Mouse (Mus musculus): Measurements from ENCODE around the gene Serpine2. TPM values are rescaled to one million over a fixed set of nuclear protein-coding genes. Genes with fewer than 3 reads are reported as not detected.

The Serpine2 gene
- polyA plus RNA-seq, 2 experiments from 2014 or later: 1.5 to 3.1 TPM

DNA sequence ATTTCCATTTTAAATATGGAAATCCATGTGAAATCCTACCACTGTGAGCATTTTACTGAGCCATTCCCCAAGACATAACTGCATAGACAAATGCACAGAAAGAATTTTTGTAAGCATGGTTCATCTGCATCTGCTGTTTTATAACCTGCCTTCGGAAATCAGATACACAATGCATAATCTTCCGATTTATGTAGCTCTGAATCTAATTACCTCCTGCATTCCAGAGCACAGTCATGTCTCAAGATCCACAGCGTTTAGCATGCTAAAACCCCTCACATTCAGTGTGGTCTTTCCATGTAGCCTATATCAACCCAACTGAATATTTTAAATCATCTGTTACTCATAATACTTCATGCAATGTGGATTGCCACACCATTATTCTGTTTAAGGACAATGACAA, 51.5 kb downstream of the Serpine2 start:
- ATAC-seq: no peak

DNA sequence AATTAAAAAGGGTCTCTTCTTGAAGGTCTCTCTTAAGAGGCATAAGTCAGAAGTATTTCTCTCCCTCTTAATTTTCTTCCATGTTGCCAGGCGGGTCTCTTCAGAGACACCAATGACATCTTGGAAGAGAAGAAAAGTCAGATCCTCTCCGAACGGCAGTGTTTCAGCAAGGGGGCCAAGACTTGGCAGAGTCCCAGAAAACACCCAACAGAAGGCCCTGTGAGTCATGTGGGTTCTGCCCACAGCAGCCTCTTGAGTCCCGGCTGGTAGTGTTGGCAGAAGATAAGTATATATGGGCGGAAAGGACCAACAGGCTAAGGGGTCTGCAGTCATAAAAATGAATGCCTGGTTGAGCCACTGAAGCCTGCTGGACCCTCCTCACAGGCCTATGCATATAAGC, 54.1 kb downstream of the Serpine2 start:
- ATAC-seq: no peak

DNA sequence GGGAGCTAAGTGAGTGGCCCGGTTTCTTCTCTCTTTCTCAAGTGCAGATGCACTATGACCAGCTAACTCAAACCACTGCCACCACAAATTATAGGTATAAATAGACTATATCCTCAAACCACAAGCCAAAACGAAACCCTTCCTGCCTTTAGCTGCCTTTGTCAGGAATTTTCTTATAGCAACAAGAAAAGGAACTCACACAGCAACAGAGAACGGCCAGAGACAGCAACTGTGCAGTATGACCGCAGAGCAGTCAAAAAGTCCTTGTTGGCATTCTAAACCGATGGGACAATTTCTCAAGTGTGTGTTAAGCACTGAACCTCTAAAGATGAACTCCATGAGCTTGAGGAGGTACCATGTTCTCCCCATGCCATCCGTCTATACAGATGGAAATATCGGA, 57.4 kb downstream of the Serpine2 start:
- no peak for ATAC-seq

DNA sequence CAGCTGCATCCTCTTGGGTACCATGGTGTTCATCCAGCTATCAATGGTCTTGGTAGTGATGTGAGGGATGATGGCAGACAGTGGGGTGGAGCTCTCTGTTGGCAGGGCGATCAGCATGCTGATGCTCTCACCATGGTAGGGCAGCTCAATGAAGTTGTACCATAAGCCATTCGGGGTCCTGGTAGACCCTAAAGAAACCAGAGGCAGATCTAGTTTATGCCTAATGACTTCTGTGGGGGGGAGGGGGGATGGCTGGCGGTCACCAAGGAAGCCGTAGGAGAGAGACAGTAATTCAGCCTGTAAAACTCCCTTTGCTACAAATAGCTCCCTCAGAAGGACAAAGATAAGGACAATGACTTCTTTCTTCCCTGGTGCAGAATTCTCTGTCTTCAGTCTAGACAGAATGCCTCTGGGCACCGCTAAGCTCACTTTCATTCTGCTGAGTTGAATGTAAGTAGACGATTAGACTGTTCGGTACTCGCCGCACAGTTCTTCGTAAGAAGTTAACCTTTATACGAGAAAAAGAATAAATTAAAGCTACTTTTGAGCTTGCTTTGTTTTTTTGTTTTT, 58.0 kb downstream of the Serpine2 start:
- ATAC-seq: no peak

DNA sequence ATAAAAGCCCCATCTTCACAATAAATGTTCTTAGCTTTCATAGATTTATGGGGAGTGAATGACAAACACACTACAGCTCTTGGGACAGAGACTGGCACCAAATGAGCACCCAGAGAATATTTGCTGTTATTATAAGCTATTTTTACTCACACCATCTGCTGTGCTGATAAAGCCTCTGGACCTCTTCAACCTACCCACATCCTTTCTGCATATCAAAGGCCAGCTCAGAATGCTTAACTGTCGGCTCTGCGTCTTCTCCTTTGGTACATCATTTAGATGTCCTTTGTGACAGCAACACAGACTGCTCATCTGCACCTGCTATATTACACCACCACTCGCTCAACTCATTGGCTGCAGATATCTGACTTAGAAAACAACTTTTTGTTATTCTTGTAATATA, 63.9 kb downstream of the Serpine2 start:
- ATAC-seq: no peak

DNA sequence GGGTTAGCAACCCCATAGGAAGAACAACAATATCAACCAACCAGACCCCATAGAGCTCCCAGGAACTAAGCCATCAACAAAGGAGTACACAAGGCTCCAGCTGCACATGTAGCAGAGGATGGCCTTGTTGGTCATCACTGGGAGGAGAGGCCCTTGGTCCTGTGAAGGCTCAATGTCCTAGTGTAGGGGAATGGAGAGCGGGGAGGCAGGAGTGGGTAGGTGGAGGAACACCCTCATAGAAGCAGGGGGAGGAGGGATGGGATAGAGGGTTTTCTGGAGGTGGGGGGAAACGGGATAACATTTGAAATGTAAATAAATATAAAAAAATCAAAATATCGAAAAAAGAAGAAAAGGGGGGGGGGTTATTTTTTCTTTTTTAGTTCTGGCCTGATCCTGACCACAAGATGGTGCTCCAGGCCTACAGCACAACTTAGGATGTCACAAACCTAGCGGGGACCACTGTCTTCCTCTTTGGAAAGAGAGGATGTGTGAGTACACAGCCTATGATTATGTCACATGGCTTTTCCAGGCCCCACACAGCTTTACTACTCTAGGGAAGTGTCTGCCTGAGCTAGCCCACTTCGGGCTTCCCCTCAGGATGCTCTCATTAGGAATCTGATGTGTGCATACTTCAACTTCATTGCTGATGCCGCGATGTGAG, 74.6 kb downstream of the Serpine2 start:
- no peak for ATAC-seq

DNA sequence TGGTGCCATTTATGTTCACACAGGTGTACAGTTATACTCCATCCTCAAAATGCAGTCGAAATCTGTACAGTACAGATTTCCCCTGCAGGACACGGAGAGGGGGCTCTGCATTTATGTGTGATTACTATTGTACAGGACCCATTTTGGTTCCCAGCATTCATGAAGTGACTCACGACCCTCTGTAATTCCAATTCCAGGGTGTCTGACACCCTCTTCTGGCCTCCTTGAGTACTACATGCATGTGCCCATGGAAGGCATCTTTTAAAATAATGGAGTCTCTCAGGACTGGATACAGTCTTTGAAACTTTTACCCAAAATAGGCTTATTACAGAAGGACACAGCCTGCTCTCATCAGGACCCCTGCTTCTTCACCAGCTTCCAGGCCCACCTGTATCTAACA, 78.5 kb downstream of the Serpine2 start:
- no peak for ATAC-seq

DNA sequence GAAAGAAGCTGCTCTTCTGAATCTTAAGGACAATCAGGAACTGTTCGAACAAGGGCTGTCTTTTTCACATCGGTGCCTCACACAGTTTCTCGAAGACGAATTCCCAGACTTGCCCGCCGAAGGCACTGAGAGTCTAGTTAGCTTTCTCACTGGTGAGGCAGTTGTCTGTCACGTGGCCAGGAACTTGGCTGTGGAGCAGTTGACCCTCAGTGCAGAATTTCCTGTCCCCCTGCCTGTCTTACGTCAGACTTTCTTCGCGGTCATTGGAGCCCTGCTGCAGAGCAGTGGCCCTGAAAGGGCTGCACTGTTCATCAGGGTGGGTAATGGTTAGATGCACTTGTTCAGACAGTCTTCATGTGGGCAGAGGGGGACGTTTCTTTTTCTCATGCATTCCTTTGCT, 83.0 kb downstream of the Serpine2 start:
- no peak for ATAC-seq

DNA sequence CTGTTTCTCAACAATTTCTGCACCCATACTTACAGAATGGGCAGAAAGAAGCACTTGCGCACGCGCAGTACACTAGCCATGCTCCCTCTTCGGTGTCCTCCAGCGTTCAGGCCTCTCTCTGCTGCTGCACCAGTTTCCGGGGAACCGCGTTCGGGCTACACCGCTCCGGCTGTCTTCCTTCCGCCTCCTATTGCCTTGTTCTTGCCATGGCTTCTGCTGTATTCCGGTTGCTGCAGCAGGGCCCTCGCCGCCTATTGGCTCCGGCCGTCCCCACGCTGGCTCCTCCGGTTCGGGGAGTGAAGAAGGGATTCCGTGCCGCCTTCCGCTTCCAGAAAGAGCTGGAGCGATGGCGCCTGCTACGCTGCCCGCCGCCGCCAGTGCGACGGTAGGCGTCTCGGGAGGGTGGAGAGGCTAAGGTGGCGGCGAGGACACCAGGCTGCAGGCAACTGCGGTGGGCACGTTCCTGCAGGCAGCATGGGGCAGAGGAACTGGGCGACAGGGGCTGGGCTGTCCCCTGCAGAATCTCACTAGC, 85.0 kb downstream of the Serpine2 start, which contains the start of the genes Mrpl44 and Wdfy1:
Mrpl44 (plus strand) TSS at position 92 of the 532 bp plus-strand sequence.
Wdfy1 (minus strand) TSS at position 217 of the 532 bp plus-strand sequence.
- peak; percentile 99 for ATAC-seq

DNA sequence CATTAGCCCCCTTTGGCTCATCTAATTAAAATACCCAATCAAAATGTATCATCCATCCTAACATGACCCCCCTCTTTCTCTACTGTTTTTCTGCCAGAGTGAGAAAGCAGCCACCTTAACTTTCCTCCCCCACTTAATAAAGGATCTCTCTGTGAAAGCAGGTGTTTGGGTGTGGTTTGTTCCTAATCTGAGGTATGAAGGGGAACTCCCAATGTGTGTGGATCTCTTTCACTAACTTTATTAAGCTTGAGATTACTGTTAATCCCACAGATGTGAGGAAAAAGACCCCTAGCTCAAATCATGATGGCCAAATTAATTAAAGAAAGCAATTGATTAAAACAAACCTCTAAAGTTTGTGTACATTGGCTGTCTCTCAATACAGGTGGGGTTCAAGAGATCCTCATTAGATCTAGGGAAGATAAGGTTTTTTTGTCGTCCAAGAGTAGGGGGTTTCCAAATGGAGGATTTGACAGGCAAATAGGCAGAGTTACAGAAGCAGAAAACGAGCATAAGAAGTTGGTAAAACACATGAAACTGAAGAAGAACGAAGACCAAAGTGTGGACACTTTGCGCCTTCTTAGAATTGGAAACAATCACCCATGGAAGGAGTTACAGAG, 86.7 kb downstream of the Serpine2 start:
- ATAC-seq: no peak

DNA sequence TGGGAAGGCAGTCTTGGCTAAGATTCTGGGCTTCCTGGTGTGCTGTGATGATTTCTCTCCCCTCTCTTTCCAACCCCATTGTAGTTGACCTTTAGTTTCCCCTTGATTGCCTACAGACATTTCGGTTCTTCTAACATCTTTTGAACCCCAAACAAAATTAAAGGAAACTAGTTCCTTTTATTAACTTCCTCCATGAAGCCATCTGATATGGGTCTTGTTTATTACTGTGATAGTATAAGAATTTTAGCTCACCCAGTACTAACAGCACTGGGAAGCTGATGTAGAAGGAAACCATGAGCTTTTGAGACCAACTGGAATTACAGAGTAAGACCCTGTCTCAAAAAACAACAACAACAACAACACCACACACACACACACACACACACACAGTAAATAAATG, 92.7 kb downstream of the Serpine2 start:
- ATAC-seq: no peak

DNA sequence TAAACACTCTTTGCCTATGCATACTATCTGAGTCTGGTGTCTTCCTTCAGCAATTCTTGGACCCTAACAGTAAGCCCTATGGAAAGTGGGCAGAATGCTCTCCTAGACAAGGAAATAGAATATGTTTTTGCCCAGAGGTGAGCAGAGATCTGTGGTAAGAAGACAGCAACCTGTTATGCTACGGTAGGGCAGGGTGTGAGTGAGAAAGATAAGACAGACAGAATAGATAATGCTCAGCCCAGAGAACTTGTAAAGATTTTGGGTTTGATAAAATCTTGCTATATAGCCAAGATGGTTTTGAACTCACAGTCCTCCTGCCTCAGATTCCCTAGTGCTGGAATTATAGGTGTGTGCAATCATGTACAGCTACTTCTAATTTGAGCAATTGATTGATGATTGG, 96.5 kb downstream of the Serpine2 start:
- no peak for ATAC-seq

DNA sequence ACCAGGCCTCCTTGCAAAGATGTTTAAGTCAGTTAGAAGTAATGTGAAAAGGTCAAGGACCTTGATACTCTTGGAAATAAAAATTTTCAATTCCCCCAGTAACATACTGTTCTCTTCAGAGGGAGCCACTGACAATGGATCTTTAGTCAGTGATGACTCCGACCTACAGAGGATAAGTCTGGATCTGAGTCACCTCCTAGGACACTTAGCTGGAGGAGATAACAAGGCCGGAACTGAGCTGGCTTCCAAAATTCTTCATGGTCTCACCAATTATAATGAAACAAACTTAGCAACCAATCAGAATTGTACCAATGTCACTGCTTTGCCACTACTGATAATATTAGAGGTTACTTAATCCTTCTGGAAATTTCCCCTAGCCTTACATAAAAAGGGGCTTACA, 96.9 kb downstream of the Serpine2 start:
- no peak for ATAC-seq

DNA sequence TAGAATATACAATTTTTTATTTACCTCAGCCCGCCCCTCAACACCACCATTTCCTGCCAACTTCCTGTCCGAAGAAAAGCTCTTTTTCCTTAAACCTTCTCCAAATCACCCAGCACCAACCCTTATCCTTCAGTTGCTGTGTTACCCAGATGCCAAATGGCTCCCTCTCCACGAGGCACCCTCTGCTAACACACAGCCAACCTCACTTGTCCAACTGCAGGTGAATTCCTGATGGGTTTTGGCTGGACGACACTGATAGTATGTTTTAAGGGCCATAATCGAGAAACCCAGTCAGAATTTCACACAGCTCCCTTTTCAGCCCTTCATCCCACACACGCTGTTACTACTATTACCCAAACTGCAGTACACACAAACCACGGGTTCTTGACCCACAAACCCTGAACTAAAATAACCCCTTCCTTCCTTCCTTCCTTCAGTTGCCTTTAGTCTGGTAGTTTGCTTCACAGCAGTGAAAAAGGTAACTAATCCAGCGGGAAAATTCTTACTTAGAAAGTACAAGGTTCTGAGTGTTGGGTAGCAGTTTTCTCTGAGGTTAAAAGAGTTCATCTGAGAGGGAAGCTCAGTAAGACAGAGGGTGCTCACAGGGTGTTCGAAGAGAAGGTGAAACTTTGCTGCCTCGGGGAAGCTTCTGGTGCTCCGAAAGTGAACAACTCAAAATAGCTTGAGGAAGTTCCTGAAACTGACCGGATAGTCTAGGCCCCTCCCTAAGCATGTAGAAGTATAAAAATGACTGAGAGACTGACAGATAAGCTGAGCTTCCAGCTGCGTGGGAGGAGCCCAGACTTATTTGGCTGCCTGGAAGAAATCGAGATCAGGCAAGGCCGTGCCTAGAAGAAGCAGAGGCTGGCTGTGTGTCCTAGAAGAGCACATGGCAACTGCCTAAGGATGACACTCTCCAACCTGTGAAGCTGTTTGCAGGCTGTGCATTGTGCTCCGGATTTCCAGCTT, 98.4 kb downstream of the Serpine2 start:
- no peak for ATAC-seq

DNA sequence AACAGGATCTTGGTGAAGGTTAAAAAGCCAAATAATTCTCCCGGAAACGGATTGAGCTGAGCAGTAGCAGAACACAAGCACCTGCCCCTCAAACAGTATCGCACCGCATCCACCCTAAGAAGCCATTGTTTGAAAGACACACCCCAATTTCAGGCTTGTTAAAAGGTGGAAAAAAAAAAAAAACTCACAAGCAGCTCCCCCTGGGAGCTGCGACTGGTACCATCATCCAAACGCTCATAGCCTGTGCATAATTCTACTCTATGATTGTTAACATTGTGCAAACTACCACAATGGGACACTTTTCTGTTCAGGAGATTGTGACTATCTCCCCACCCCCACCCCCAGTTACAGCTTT, 99.1 kb downstream of the Serpine2 start:
- no peak for ATAC-seq

DNA sequence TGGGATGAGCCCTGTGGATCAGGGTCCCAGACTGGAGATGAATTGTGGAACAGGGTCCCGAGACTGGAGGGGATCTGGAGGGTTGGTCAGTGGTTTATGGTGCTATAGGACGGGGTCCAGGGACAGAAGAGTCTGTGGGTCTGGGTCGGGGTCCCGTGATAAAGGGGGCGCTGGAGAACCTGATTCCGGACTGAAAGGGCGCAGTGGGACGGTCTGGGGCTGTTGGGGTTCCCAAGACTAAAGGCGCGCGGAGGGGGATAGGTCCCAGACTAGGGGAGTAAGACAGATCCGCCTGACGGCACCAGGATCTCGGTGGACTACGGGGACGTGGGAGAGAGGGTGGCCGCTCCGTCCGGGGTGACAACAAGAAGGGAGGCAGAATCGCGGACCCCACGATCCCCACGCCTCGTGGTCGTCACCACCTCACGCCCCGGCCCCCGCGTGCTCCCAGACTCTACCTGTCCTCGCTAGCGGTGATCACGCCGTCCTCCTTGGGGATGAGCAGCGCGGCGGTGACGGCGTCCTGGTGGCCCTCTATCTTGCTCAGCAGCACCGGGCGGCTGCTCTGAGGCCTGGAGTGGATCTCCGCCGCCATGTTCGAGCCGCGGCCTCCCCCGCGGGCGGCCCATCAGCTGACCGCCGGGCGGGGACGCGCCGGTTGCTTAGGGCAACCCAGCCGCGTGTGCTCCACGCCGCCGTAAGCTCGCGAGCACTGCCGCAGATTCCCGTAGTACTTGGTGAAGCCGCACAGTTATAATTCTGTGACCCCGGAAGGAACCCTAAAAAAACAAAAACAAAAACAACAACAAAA, 99.7 kb downstream of the Serpine2 start:
- ATAC-seq: peak; percentile 95

DNA sequence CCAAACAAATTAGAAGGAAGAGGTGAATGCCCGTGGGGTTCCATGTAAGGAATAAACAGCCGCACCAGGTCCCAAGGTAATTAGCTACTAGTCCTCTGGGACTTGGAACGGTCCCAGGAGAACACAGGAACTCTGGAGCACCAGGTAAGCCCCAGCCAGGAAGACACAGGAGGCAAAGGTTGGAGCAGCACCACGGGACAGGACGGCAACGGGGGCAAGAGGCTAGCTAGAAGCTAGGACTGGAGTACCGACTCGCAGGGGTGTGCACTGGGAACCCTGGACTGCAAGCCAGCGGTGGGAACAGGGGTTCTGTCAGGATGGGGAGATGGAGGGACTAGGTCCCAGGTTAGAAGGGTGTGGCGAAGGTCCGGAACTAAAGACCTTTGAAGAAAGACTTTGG, 100.3 kb downstream of the Serpine2 start:
- ATAC-seq: no peak

DNA sequence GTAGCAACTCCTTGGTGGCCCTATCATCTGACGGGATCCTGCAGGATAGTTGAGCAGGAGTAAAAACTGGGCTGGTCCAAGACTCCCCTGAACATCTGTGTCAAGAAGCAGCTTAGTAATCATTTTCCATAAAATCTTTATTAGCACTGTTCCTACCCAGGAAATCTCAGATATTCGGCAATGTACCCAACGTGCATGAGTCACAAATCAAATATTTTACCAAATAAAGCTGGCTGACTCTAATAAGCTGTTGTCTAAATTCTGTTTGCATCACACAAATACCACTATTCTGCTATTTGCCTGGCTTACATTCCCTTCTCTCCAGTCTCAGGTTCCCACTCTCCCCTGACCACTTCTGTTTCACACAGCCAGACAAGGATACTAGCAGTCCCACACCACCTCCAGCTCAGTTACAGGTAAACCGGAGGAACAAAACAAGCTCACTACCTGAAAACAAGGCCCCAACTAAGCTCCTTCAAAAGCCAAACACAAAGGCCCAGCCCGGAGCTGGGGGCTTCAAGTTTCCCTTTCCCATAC, 101.5 kb downstream of the Serpine2 start:
- ATAC-seq: no peak

DNA sequence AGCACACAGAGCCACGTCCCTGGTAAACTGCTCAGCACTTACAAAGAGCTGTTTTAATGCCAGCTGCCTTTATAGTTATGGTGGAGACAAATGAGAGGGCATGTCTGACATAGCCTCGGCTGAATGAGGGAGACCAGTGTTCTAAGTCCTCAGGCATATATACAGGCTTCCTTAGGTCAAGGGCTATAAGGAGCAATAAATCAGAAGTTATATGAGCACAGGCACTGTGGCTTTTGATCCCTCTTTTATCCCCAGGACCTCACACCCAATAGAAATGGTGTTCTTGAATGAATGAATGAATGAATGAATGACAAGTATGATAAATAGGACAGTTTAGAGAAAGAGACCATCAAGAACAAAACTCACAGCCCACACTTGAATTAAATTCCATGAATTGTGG, 102.0 kb downstream of the Serpine2 start:
- ATAC-seq: no peak

DNA sequence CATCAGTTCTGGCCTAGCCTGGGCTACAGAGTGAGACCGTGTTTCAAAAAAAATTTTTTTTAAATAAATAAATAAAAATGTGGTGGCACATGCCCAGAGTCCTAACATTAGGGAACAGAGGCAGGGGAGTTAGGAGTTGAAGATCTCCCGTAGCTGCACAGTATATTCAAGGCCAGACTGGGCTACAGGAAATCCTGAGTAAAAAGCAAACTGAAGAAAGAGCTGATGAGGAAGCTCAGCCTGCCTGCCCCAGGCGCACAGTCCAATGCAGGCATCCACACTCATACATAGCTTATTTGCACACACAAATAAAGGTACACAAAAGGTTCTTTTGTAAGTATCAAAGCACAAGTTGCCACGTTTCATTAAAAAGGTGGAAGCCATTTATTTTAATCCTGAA, 103.4 kb downstream of the Serpine2 start:
- ATAC-seq: no peak

DNA sequence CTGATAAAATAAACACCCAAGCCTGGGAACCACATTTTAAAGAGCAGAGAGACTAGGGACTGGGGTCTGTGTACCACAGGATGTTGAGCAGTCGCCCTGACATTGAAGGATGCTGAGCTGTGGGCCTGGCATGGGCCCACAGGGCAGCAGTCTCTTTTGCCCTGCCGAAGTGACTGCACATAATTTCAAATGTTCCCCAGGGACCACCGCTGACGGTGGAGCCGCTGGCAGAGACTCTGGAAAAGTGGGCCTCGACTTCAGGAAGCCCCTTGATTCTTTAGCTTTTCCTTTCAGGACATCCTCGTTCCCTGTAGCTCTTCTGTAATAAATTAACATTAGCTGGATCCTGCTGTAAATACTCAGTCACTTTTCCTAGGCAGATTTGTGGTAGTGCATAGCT, 103.8 kb downstream of the Serpine2 start:
- ATAC-seq: no peak

DNA sequence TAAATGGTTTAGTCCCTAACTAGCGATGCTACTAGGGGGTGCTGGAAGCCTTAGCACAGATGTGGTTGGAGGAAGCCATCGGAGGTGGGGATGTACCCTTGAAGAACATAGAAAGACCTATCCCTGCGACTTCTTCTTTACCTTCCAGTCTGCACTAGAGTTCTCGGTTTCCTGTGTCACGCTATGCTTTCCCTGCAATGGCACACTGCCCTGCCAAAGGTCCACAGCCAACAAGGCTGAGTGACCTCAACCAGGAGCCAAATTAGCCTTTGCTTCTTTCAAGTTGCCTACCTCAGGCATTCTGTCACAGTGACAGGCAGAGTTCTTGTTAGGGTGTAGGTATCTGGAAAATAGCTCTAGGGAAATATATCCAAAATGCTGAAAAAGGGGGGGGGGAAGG, 104.6 kb downstream of the Serpine2 start:
- no peak for ATAC-seq
